Mouse (Mus musculus) induced T-regulatory cell, adult 2 months (primary cell): ENCODE data around the gene Des.

Source experiments
- DNase-seq: peaks from one replicate; pipeline ENCODE4 v3.0.0-alpha.2; 2012; ENCODE audit warnings: low read depth

Gene Des

GRCm38 (mm10) chr1:75360112-75361031, at the start of gene Des:
Gene Des (plus strand): TSS chr1:75360329.
- no peak for DNase-seq

GRCm38 (mm10) chr1:75311694-75312093, 48.4 kb upstream of the Des start:
- DNase-seq: no peak

GRCm38 (mm10) chr1:75315011-75315410, 45.1 kb upstream of the Des start:
- DNase-seq: no peak

GRCm38 (mm10) chr1:75315456-75316365, 44.4 kb upstream of the Des start:
- no peak for DNase-seq

GRCm38 (mm10) chr1:75316861-75317240, 43.3 kb upstream of the Des start:
- peak; percentile 92 for DNase-seq

DNA sequence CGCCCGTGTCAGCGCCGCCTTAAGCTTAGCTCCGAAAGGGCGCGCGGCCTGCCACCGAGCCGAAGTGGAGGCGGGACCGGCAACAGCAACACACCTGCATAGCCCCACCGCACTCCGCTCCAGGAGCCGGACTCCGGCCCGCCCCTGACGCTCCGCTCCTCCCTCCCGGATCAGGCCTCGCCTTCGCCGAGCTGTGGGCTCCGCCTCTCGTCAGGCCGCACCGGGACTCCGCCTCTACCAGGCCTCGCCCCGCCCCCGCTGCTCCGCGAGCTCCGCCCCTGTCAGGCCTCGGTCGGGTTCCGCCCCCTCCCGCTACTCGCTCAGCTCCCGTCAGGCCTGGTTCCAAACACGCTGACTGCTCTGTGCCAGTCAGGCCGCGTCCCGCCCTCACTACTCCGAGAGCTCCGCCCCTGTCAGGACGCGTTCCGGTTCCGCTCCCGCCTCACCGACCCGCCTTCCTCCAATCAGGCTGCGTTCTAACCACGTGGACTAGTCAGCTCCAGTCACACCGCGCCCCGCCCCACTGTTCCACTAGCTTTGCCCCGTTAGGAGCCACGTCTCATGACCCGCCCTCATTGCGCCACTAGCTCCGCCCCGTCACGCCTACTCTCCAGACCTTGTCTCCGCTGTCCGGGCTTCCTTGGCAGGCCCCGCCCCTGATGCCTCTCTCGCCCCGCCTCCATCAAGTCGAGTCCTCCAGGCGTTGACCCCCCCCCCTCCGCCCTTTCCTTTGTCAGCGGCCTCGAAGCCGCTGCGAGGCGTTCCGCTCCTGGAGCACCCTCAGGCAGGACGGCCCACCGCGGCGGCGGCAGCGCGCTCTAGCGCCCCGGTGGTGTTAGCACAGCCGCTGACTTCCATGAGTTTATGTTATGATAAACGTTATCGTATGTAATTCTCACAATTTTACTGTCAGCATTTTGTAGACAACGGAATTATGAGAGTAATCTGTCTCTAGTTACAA, 42.6 kb upstream of the Des start, which contains the start of gene Dnpep:
Dnpep (minus strand) TSS at position 750 of the 961 bp plus-strand sequence.
- DNase-seq: peak; percentile 100

DNA sequence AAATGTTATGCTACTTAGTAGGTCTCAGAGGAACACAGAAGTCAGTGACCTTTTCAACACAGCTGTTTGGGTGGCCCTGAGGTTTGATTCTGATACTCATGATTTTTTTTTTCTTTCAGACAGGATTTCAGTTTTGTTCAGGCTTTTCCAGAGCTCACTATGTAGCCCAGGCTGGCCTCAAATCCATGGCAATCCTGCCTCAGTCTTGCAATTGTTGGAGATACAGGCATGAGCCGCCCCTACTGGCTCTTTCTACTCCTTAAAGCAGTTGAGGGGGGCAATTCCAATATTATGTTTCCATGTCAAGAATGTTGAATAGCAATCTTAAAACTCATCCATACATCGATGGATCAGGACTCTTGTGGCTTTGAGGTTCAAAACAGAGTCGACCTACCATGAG, 41.8 kb upstream of the Des start:
- DNase-seq: no peak

GRCm38 (mm10) chr1:75318736-75319135, 41.4 kb upstream of the Des start:
- DNase-seq: no peak

DNA sequence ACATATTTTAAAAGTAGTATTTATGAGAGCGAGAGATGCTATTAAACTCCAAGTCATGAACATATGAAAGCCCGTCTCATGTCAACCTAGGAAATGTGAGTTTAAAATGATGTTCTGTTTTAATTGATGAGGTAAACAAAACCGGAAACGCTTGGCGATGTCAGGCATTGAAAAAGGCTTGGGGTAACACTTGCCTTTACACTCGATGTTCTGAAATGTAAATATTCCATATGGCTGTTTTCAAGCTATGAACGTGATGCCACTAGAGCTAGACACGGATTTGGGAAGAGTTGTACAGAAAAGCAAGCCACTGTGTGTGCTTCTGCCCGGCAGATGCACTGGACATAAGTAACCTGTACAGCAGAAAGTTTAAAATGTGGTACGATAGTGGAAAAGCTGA, 41.0 kb upstream of the Des start:
- DNase-seq: no peak

DNA sequence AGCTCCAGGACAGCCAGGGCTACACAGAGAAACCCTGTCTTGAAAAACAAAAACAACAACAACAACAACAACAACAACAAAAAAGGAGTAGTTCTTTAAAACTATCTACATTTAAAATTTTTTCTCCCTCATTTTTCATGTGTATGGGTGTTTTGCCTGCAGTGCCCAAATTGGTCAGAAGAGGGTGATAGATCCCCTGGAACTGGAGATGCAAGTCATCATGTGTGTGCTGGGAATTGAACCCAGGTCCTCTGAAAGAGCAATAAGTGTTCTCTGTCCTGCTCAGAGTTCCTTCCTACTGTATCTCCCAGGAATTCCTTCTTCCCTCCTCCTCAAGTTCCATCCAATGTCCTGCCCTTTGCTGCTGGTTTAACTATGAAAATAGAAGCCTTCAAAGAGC, 32.7 kb upstream of the Des start:
- DNase-seq: no peak

- no peak for DNase-seq
These were observed 28.9 kb upstream of the Des start for GRCm38 (mm10) chr1:75331271-75331670.

DNA sequence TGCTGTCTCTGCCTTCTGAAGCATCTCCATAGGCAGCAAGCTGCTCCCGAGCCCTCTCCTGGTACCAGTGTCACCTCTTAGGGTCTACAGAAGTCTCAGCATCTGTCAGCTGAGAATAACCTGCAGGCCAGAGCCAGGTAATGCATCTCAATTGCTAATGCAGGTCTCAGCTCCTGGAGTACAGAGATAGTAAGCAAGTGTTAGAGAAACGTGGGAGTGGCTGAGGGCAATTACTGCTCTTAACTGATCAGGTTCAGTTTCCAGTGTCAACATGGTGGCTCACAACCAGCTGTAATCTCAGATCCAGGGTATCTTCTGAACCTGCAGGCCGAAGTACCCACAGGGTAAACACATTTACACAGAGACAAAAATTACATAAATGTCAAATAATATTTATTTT, 23.7 kb upstream of the Des start:
- DNase-seq: no peak

GRCm38 (mm10) chr1:75337097-75337496, 23.0 kb upstream of the Des start:
- DNase-seq: no peak

DNA sequence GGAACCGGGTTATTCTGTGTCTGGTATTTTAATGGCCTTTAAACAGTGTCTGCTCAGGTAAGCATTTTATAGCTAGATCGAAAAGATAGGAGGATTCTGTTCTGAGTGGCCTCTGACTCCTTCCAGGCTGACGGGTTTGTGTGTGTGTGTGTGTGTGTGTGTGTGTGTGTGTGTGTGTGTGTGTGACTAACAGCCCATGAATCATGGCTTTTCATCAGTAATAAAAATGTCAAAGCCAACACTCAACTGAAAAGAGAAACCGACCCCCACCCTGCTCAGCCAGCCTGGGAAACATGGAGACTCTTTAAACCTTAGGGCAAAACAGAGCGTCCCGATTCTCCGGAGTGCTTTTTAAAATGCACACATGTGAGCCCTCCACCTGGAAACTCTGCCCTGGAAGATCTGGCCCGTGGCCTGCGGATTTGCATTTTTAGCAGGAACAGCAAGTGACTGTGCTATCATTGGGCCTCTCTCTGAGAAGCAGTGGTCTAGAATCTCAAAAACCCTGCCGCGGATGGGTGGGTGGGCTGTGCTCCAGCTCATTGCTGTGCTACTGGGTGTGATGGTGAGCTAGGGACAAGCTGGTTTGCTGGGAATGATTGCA, 21.9 kb upstream of the Des start:
- no peak for DNase-seq

DNA sequence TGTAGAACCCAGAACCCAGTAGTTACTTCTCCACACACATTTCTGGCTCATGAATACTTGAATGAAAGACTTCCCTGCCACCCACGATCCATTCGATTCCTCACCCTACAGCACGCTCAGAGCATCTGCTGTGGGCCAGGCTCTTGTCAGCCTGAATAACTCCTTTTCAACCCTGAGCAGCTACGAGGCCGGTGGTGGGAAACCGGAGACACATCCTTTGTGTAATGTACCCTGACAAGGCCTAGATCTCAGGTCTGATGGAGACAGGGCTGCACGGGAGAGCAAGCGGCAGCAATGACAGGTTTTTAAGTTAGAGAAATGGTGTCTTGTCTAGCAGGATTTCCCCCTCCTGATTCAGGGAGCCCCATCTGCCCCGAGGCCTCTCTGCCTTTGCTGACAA, 20.8 kb upstream of the Des start:
- no peak for DNase-seq

DNA sequence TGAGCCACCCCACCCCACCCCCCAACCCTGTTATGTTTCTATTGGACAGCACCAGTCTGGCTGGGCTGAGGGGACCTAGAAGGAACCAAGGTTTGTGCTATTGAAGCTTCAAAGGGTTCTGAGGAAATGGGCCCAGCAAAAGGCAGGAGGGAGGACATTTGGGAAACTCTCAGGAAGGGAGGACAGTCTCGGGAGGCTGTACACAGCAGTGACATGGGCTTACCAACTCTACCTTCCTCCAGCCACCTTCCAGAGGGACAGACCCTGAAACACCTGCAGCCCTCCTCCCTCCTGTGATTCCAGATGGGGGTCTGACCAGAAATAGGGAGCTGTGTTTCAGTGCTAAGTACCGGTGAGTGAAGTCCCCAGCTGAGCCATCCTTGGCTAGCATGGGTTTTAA, 19.6 kb upstream of the Des start:
- no peak for DNase-seq

DNA sequence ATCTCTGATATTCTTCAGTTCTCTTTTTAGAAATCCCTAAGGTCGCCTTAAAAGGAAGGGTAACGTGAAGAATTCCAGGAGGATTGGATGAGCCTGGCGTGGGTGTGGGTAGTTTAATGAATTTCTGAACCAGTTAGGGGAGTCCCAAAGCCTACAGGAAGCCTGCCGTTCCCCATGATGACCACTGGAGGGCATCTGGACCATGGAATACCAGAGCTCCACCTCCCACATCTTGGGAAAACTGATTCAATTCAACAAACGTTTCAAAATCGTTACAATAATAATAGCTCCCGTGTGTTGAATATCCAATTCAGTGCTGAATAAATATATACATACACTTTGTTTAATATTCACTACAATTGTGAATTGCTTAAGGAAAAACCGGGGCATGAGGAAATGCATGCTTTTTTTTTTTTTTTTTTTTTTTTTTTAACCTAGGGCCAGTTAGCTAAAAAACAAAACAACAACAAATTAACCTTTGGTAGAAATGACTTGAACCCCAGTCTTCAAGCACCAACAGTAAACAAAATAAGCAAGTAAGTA, 17.2 kb upstream of the Des start:
- DNase-seq: peak; percentile 44

DNA sequence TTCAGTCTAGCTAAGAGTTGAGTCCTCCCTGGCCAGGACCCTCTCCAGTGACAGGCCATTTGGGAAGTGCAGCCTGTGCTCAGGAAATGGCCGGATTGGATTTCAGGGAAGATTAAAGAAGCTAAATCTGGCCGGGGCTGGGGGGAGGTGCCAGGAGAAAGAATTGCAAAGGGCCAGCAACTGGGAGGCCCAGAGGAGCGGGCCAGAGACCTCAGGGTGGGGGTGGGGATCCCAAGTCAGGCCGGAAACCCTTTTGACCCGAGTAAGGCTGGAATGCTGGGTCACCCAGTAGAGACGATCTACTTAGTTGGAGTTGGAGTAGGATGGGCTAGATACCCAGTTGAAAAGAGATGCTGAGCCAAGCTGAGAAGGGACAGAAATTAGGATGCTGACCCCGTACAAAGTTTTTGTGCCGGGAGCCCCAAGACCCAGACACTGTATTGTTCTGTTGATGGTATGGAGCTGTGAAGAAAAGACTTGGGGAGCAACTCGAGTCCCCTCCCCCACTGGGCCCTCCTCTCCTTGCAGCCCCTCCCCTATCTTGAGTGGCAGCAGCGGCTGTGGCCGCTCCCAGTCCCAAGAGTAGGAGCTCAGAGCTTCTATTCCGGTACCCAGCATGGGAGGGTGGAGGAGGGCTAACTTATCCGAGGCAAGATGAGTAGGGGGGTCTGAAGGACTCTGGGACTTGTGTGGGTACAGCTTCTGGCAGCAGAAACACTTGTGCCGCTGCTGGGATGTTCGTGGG, 15.7 kb upstream of the Des start:
- no peak for DNase-seq

DNA sequence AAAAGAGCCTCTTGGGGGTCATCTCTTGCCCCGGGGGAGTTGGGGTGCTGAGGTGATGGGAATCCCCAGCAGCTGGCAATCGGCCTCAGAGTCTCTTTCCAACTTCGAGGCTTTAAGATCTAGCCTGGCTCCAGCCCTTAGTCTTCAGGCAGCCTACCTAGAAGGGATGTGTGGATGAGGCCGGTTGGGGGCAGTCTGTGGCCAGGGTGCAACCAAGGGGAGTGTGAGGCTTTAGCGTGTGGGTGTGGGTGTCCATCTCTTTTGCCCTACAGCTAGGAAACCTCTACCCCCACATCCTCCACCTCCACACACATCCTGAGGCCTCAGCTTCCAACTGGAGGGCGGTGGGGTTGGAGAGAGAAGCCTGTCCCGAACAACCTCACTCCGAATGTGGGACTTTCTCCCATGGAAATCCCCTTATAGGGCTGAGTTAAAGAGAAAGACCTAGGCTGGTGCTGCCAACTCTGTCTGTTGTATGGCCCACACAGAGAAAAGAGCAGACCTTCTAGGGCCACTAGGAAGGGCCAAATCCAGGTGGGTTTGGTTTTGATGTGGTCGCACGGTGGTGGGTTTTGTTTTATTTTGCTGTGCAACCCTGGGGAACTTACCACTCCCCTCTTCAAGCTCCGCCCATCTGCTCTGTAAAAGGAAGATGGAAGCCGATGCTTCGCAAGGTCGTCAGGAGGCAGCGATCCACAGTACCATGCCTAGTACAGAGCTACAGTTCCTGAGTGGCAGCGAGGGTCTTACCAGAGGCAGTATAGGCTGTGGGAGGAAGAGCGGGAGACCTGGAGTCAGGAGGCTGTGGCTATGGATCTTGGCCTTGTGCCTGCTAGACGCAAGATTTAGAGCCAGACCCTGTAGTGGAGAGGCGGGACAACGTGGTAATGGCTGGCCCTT, 14.8 kb upstream of the Des start:
- no peak for DNase-seq
